Mouse (Mus musculus) MEL (cell line): ENCODE results near the gene Golph3l. TPM values are rescaled to one million over a fixed set of nuclear protein-coding genes. Genes with fewer than 3 reads are reported as not detected.

Experiments
- polyA plus RNA-seq, 2 experiments: library from polyadenylated mRNA; stranded (reverse) in 1 of 2; unstranded in 1 of 2; fragments of >175 nt in 1 of 2; fragments of >200 nt in 1 of 2; gene quantifications; 2 replicates each; pipeline versions ENCODE4 v1.2.1 to v1.2.4; 2012; ENCODE audit warnings: low replicate concordance in 2 of 2, low read depth in 1 of 2; ENCODE audit not compliant: insufficient read length in 2 of 2, insufficient read depth in 1 of 2, missing spikeins in 1 of 2
- total RNA-seq: library from RNA; depleted of rRNA; stranded (reverse); fragments of 300-350 nt; gene quantifications from 2 replicates; pipeline ENCODE4 v1.2.3, GENCODE M21; 2012; rRNA removed

Golph3l gene
- total and polyA plus RNA-seq, 3 experiments, result 43.8 to 45.1 TPM; not detected in 1

Other genes starting within 250 kb of the Golph3l start
- gene Setdb1, start 231.7 kb upstream of the Golph3l start, total RNA-seq, result 91.0 and 101 TPM in 2 replicates
- 100 to 1,000 TPM in 1 of 2 experiments, not detected in 1; 116 TPM for gene Setdb1, start 231.7 kb upstream of the Golph3l start, polyA plus RNA-seq
- not detected in 2 replicates for gene 4930558C23Rik, start 186.1 kb upstream of the Golph3l start, total RNA-seq
- not detected for gene 4930558C23Rik, start 186.1 kb upstream of the Golph3l start, polyA plus RNA-seq
- 16.4 and 22.2 TPM in 2 replicates for gene Arnt, start 154.5 kb upstream of the Golph3l start, total RNA-seq
- 10 to 100 TPM; 62.4 to 90.7 TPM for gene Arnt, start 154.5 kb upstream of the Golph3l start, polyA plus RNA-seq
- gene Ctsk, start 89.7 kb upstream of the Golph3l start, total RNA-seq, result 0.08 TPM in 1 of 2 replicates, not detected in the other
- gene Ctsk, start 89.7 kb upstream of the Golph3l start, polyA plus RNA-seq, result under 1 TPM in 1 of 2 experiments, not detected in 1; 0.10 TPM
- gene Ctss, start 62.1 kb upstream of the Golph3l start, total RNA-seq, result not detected in 2 replicates
- gene Ctss, start 62.1 kb upstream of the Golph3l start, polyA plus RNA-seq, result not detected
- not detected in 2 replicates for gene Hormad1, start 29.3 kb upstream of the Golph3l start, total RNA-seq
- not detected for gene Hormad1, start 29.3 kb upstream of the Golph3l start, polyA plus RNA-seq
- gene Ensa, start 36.1 kb downstream of the Golph3l start, total RNA-seq, result 68.5 and 85.2 TPM in 2 replicates
- gene Ensa, start 36.1 kb downstream of the Golph3l start, polyA plus RNA-seq, result 10 to 100 TPM in 1 of 2 experiments, not detected in 1; 90.5 TPM
- 140 and 142 TPM in 2 replicates for gene Mcl1, start 69.9 kb downstream of the Golph3l start, total RNA-seq
- 100 to 1,000 TPM; 156 to 211 TPM for gene Mcl1, start 69.9 kb downstream of the Golph3l start, polyA plus RNA-seq
- gene Adamtsl4, start 99.0 kb downstream of the Golph3l start, total RNA-seq, result 0.03 and 0.27 TPM in 2 replicates
- gene Adamtsl4, start 99.0 kb downstream of the Golph3l start, polyA plus RNA-seq, result under 1 TPM in 1 of 2 experiments, not detected in 1; 0.88 TPM
- gene Ecm1, start 150.6 kb downstream of the Golph3l start, total RNA-seq, result 0.39 and 1.0 TPM in 2 replicates
- 1 to 10 TPM in 1 of 2 experiments, not detected in 1; 9.5 TPM for gene Ecm1, start 150.6 kb downstream of the Golph3l start, polyA plus RNA-seq
- 138 and 141 TPM in 2 replicates for gene Tars2, start 171.3 kb downstream of the Golph3l start, total RNA-seq
- 100 to 1,000 TPM in 1 of 2 experiments, not detected in 1; 237 TPM for gene Tars2, start 171.3 kb downstream of the Golph3l start, polyA plus RNA-seq
- gene Rprd2, start 229.9 kb downstream of the Golph3l start, total RNA-seq, result 16.3 and 17.1 TPM in 2 replicates
- 10 to 100 TPM; 31.9 to 42.0 TPM for gene Rprd2, start 229.9 kb downstream of the Golph3l start, polyA plus RNA-seq